Mouse (Mus musculus) hindbrain, embryonic 14.5 days (tissue): ENCODE results near the gene AU022252. TPM values are rescaled to one million over a fixed set of nuclear protein-coding genes. Genes with fewer than 3 reads are reported as not detected.

ENCODE experiments used
- ATAC-seq: fragments of 200-750 bp; cut with Nextera tagmentation; 2 replicates; pipeline ENCODE4 v1.8.0; 2017; ENCODE audit warnings: moderate number of reproducible peaks, mild to moderate bottlenecking, moderate TSS enrichment, moderate library complexity; ENCODE audit not compliant: low FRiP score
- DNase-seq: peaks from one replicate; pipeline ENCODE4 v3.0.0-alpha.2; 2015; ENCODE audit warnings: low spot score
- H3K27ac ChIP-seq: fragments of 300-500 bp; sonication (generic); 2 replicates; pipeline ENCODE4 v1.5.1; 2014; ENCODE audit warnings: mild to moderate bottlenecking, moderate library complexity
- H3K27me3 ChIP-seq: fragments of 300-500 bp; sonication (generic); 2 replicates; pipeline ENCODE4 v1.6.1; 2014; ENCODE audit warnings: mild to moderate bottlenecking, low read length, mixed read lengths; ENCODE audit not compliant: control insufficient read depth, insufficient read depth
- H3K36me3 ChIP-seq: fragments of 300-500 bp; sonication (generic); replicated peaks from 2 replicates; pipeline ENCODE4 v1.6.1; 2014; ENCODE audit not compliant: control insufficient read depth, insufficient read depth
- H3K4me1 ChIP-seq: fragments of 300-500 bp; sonication (generic); replicated peaks from 2 replicates; pipeline ENCODE4 v1.6.1; 2014; ENCODE audit warnings: antibody characterized with exemption, low read length, mixed read lengths; ENCODE audit not compliant: control insufficient read depth, insufficient read depth
- H3K4me2 ChIP-seq: fragments of 300-500 bp; sonication (generic); replicated peaks from 2 replicates; pipeline ENCODE4 v1.6.1; 2014; ENCODE audit warnings: mild to moderate bottlenecking, moderate library complexity
- H3K4me3 ChIP-seq: fragments of 300-500 bp; sonication (generic); replicated peaks from 2 replicates; pipeline ENCODE4 v1.5.1; 2014; ENCODE audit warnings: mild to moderate bottlenecking, low read length
- H3K9ac ChIP-seq: fragments of 300-500 bp; sonication (generic); 2 replicates; pipeline ENCODE4 v1.6.1; 2014
- H3K9me3 ChIP-seq: fragments of 300-500 bp; sonication (generic); 2 replicates; pipeline ENCODE4 v1.6.1; 2016; ENCODE audit warnings: low read length; ENCODE audit not compliant: control insufficient read depth
- WGBS: fragments of 180-500 bp; shearing (Covaris S2); extraction: QIAGEN DNeasy Blood & Tissue Kit; methylation state at CpG from one replicate; pipeline ENCODE4 v1.1.7; 2014; 5-methylcytosine and 5-hydroxymethylcytosine counted together
- polyA plus RNA-seq: library from polyadenylated mRNA; unstranded; fragments of >200 nt; fragmentation: Nextera tagmentation; extraction: Ambion mirVana; gene quantifications from 2 replicates; pipeline ENCODE4 v1.2.1, GENCODE M21; 2014

AU022252 gene
- polyA plus RNA-seq, 1 experiment from 2014 or later = 26.3 TPM

DNA sequence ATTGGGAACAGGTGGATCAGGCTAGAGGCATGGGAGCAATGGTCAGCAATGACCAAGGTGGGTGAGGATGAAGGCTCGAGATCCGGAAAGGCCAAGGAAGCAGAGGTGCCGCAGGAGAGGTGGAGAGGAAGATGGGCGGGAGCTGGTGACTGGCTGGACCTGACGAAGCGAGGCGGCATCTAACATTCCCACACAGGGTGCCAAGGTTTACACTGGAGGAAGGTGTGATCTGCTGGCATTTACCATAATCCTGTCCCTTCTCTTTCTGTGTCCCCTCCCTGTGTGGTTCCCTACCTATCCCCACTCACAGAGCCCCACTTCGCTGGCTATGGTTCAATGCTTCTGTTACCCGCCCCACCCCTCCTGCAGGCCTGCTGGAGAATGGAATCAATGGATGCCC lies 13.4 kb upstream of the AU022252 start:
- Histone ChIP-seq H3K4me1 (peaks cover 8% of the 10 kb centered on the region; the same call in 1 of the 2 replicates), H3K9ac (no peak overlapping the region), H3K36me3 (peaks cover 58% of the 10 kb centered on the region), H3K9me3 (no peaks in the 10 kb centered on the region), H3K4me3 (no peak overlapping the region), H3K27ac (no peak overlapping the region), H3K4me2 (no peak overlapping the region), H3K27me3 (no peaks in the 10 kb centered on the region)
- ATAC-seq (no peak), DNase-seq (no peak)
- 82% methylated on average over 9 of the region's 9 CpGs for WGBS

DNA sequence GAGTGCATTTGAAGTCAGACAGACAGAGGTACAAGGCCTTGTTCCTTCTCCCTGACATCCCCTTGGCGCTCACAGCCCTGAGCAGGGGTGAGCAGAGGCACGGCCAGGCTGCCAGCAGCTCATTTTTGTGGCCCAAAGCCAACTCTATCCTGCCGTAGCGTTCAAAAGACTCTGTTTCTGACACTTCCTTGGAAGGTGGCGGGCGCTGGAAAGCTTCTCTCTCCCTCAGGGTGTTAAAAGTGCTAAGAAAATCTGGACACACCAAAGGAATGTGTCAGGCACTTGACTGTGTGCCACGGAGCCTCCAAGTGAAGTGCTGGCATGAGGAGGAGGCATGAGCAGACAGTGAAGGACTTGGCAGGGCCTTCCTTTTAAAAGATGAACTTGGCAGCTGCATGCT lies 13.0 kb upstream of the AU022252 start:
- no peak overlapping the region for H3K4me3 ChIP-seq
- H3K27me3 ChIP-seq = no peaks in the 10 kb centered on the region
- H3K4me2 ChIP-seq = no peak overlapping the region
- H3K36me3 ChIP-seq = peaks cover 62% of the 10 kb centered on the region
- H3K9ac ChIP-seq = no peak overlapping the region
- peaks cover 8% of the 10 kb centered on the region; the same call in 1 of the 2 replicates for H3K4me1 ChIP-seq
- H3K9me3 ChIP-seq = no peaks in the 10 kb centered on the region
- H3K27ac ChIP-seq = no peak overlapping the region
- ATAC-seq = no peak
- no peak for DNase-seq
- WGBS = 62% methylated on average over 7 of the region's 7 CpGs

DNA sequence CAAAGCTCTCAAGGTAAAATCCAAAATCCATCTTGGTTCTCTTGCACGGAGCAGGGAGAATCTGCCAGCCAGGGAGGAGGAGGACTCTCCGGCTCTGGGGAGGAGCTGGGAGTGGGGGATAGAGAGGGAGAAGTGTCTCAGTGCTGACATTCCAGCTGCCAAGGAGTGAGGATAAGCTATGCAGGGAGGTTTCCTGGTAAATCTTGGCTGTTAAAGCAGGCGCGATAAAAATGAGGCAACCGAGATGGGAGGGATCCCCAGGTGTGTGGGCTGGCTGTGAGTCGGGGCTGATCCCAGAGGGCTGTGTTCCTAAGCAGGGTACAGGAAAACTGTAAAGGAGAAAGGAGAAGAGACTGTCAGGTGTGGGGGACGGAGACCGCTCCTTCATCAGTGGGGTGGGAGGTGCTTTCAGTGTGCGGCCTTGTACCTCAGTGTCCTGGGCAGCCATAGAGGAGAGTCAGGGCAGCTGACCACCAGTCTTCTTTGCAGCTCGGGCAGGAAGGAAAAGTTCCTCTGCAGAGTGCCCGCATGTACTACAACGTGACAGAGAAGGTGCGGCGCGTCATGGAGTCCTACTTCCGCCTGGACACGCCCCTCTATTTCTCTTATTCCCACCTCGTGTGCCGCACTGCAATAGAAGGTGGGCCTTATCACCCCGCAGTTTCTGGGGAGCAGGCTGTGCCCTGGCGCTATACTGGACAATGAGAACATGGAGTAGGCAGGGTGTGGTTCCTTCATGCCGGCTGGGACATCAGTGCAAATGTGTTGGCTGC lies 12.1 kb upstream of the AU022252 start:
- Histone ChIP-seq H3K9me3 (no peaks in the 10 kb centered on the region), H3K4me1 (peaks cover 8% of the 10 kb centered on the region; the same call in 1 of the 2 replicates), H3K27ac (no peak overlapping the region), H3K27me3 (no peaks in the 10 kb centered on the region), H3K36me3 (peaks cover 64% of the 10 kb centered on the region), H3K9ac (no peak overlapping the region), H3K4me2 (no peak overlapping the region), H3K4me3 (no peak overlapping the region)
- DNase-seq (no peak), ATAC-seq (no peak)
- WGBS = 82% methylated on average over 22 of the region's 22 CpGs

DNA sequence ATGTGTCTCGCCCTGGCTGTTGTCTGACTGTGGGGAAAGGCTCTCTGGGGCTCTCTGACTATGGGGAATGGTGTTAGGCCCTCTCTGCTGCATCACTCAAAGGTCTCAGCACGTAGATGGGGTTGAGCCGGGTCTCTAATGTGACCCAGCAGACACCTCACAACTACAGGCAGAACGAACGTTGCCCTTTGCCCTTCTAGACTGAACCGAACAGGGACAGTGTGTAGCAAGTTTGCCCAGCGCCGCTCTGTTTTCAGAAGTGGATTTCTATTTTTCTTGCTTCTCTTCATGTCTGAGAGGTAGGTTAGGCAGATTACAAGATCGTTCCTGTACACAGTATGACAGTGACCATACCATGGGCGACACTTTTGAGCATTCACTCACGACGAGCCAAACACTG lies 10.1 kb upstream of the AU022252 start:
- ATAC-seq = no peak
- H3K27me3 ChIP-seq = no peaks in the 10 kb centered on the region
- H3K36me3 ChIP-seq = peaks cover 60% of the 10 kb centered on the region
- no peaks in the 10 kb centered on the region for H3K9me3 ChIP-seq
- peaks cover 4% of the 10 kb centered on the region; the same call in 1 of the 2 replicates for H3K4me1 ChIP-seq
- no peak overlapping the region for H3K9ac ChIP-seq
- DNase-seq = no peak
- 90% methylated on average over 12 of the region's 12 CpGs for WGBS
- H3K4me2 ChIP-seq = no peak overlapping the region
- no peak overlapping the region for H3K27ac ChIP-seq
- no peak overlapping the region for H3K4me3 ChIP-seq

DNA sequence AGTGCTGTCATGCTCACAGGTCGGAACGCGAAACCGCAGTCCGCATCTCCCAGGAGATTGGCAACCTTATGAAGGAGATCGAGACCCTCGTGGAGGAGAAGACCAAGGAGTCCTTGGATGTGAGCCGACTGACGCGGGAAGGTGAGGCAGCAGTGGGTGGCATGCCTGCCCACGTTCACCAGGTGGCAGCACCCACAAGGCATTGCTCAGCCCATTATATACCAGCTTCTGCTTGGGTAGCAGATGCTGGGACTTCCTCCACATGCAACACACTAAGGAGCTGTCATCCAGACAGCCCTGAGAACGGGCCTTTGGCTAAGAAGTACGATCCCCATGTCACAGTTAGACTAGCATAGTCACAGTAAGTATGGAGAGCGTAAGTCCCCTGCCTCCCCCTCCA lies 9.2 kb upstream of the AU022252 start:
- Histone ChIP-seq H3K4me1 (no peaks in the 10 kb centered on the region; the same call in 1 of the 2 replicates), H3K36me3 (peaks cover 67% of the 10 kb centered on the region), H3K9ac (no peak overlapping the region), H3K9me3 (no peaks in the 10 kb centered on the region), H3K4me3 (no peak overlapping the region), H3K27ac (no peak overlapping the region), H3K27me3 (no peaks in the 10 kb centered on the region), H3K4me2 (no peak overlapping the region)
- DNase-seq (no peak), ATAC-seq (no peak)
- 93% methylated on average over 14 of the region's 14 CpGs for WGBS

DNA sequence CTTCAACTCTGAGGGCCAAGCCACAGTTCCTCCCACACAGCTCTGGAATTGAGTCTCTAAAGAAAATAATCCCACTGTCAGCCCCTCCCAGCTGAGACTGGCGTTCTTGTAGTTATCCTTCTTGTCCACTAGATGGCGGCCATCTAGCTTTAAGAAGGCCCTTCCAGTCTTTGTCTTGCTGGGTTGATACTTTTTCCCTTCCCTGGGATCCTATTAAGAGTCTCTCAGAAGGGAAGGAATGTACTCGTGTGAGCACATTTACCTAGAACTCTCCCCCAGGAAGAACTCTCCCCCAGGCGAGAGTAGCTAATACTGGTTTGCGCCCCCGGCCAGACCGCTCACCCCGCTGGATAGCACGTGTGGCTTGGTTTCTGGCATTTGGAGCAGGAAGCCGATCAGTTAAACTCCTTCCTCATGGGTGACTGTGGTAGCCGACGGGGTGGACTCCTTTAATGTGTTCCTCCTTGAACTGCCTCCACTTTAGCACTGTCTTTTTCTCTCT lies 6.7 kb upstream of the AU022252 start:
- no peaks in the 10 kb centered on the region for H3K9me3 ChIP-seq
- no peak overlapping the region for H3K4me3 ChIP-seq
- WGBS = 44% methylated on average over 12 of the region's 12 CpGs
- DNase-seq = peak; percentile 87
- peak overlapping the region; percentile 72 for H3K27ac ChIP-seq
- H3K9ac ChIP-seq = 0 out of 2 replicates have a peak overlapping the region, but pooled peaks have one; percentile 40
- H3K36me3 ChIP-seq = peaks cover 56% of the 10 kb centered on the region
- ATAC-seq = peak; percentile 75
- peaks cover 3% of the 10 kb centered on the region; the same call in 1 of the 2 replicates for H3K4me1 ChIP-seq
- H3K27me3 ChIP-seq = no peaks in the 10 kb centered on the region
- 0 out of 2 replicates have a peak overlapping the region, but pooled peaks have one; percentile 13 for H3K4me2 ChIP-seq

DNA sequence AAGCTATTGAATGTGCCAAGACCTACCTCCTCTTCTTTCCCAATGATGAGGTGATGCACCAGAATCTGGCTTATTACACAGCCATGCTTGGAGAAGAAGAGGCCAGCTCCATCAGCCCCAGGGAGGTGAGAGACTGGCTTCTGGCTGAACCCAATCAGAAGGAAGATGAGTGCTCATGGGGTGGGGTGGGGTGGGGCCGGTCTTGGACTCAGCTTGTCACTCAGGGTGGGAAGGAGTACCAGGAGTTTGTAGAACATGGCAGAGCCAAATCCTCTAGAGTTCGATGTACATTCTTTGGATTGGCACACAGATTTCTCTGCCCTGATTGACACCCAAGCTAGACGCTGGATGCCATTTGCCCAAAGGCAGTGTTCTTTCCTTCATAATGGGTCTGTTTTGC lies 6.1 kb upstream of the AU022252 start:
- no peak overlapping the region for H3K4me2 ChIP-seq
- peaks cover 50% of the 10 kb centered on the region for H3K36me3 ChIP-seq
- H3K4me3 ChIP-seq = no peak overlapping the region
- H3K9ac ChIP-seq = no peak overlapping the region
- DNase-seq (no peak), ATAC-seq (no peak)
- H3K4me1 ChIP-seq = peaks cover 8% of the 10 kb centered on the region; the same call in 1 of the 2 replicates
- 74% methylated on average over 3 of the region's 3 CpGs for WGBS
- no peak overlapping the region for H3K27ac ChIP-seq
- no peaks in the 10 kb centered on the region for H3K27me3 ChIP-seq
- H3K9me3 ChIP-seq = no peaks in the 10 kb centered on the region

DNA sequence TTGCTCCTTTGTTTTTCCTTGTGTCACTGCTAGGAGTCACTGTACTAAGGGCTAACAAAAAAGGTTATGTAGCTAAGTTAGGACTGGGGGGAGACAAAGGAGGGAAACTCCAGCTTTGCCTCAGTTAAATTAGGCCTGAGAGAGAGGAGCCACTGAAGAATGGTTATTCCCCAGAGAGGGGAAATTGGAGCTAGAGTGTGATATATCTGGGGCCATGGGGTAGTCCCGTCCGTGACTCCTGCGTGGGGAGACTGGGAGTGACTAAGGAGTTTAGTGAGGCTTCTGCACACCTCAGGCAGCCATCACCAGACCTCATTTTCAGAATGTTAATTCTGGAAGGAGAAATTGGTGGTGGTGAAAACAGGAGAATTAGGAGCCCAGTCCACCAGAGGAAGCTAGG lies 1.8 kb upstream of the AU022252 start:
- ATAC-seq (no peak), DNase-seq (no peak)
- peak overlapping the region; percentile 70 for H3K4me3 ChIP-seq
- H3K9me3 ChIP-seq = no peaks in the 10 kb centered on the region
- 0 out of 2 replicates have a peak, but pooled peaks cover 17% of the 10 kb centered on the region for H3K36me3 ChIP-seq
- H3K27me3 ChIP-seq = no peaks in the 10 kb centered on the region
- WGBS = 90% methylated on average over 3 of the region's 3 CpGs
- peaks cover 15% of the 10 kb centered on the region for H3K4me1 ChIP-seq
- H3K4me2 ChIP-seq = peak overlapping the region; percentile 63
- H3K27ac ChIP-seq = no peak overlapping the region
- H3K9ac ChIP-seq = no peak overlapping the region

DNA sequence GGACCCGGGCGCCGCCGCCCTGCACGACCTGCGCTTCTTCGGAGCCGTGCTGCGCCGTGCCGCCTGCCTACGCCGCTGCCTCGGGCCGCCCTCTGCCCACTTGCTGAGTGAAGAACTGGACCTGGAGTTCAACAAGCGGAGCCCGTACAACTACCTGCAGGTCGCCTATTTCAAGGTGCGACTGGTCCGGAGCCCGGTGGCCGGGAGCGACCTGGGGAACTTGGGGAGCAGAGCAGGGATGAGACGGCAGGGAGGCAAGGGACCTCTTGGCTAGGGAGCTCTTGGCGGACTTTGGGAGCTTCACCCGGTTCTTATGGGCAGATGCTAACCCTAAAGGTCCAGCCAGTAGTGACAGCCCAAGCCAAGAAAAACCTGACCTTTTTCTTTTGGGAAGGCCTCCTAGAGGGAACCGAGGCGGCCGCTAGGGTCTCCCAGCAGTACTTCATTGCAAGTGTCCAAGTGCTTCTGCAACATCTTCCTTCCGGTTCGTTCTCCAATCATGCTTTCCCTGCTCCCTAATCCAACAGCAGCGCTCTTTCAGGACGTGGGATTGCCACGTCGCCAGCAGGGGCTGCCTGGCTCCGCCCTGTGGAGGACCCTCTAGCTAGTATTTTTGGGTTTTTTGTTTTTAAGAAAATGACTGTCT lies 867 bp upstream of the AU022252 start:
- peak; percentile 26; the same call in 1 of the 2 replicates for ATAC-seq
- H3K4me2 ChIP-seq = peak overlapping the region; percentile 63
- H3K4me1 ChIP-seq = peaks cover 15% of the 10 kb centered on the region
- H3K27me3 ChIP-seq = no peaks in the 10 kb centered on the region
- H3K27ac ChIP-seq = no peak overlapping the region
- peak overlapping the region; percentile 68 for H3K9ac ChIP-seq
- under 1% methylated on average over 36 of the region's 36 CpGs for WGBS
- H3K9me3 ChIP-seq = no peaks in the 10 kb centered on the region
- H3K36me3 ChIP-seq = 0 out of 2 replicates have a peak, but pooled peaks cover 17% of the 10 kb centered on the region
- peak overlapping the region; percentile 70 for H3K4me3 ChIP-seq
- DNase-seq = peak; percentile 52
